Mouse (Mus musculus): ENCODE data around the gene Ass1. TPM values are rescaled to one million over a fixed set of nuclear protein-coding genes. Genes with fewer than 3 reads are reported as not detected.

Gene Ass1
- total and polyA plus RNA-seq, 2 experiments, result 3,064 to 3,470 TPM

- H3K4me1 ChIP-seq (ENCODE audit: control insufficient read depth, insufficient read depth, low read length), result peaks cover 12% of the 10 kb centered on the region
- WGBS, result 29% methylated on average over 8 of the region's 8 CpGs
- peak overlapping the region; percentile 20; the same call in 1 of the 2 replicates for H3K9ac ChIP-seq (ENCODE audit: low read depth, low read length)
- H3K79me2 ChIP-seq (ENCODE audit: control insufficient read depth, insufficient read depth, low read length), result no peaks in the 10 kb centered on the region
- no peak overlapping the region for H3K4me3 ChIP-seq (ENCODE audit: insufficient read depth, low read depth, low read length)
- peaks cover 85% of the 10 kb centered on the region for H3K36me3 ChIP-seq (ENCODE audit: control insufficient read depth, insufficient read depth, low read length)
- H3K27me3 ChIP-seq (ENCODE audit: control insufficient read depth, insufficient read depth, low read length), result no peaks in the 10 kb centered on the region
- peak; percentile 70 for DNase-seq (ENCODE audit: extremely low read depth, low read depth, low spot score)
- TF ChIP-seq CTCF (IDR thresholded peaks at IDR 0.05; ENCODE audit: low read depth, low read length), result peak; percentile 84
- TF ChIP-seq POLR2A (IDR thresholded peaks at IDR 0.05; ENCODE audit: extremely low read depth, insufficient read depth, low read length), result no peak
- no peak overlapping the region for H3K27ac ChIP-seq (replicated peaks; ENCODE audit: insufficient read depth, low read depth, low read length)
Measured at GRCm38 (mm10) chr2:31482914-31483575, 13.0 kb downstream of the Ass1 start.

- DNase-seq (ENCODE audit: extremely low read depth, low read depth, low spot score), result peak; percentile 68
- H3K79me2 ChIP-seq (ENCODE audit: control insufficient read depth, insufficient read depth, low read length), result no peaks in the 10 kb centered on the region
- WGBS, result 39% methylated on average over 5 of the region's 5 CpGs
- peaks cover 87% of the 10 kb centered on the region for H3K36me3 ChIP-seq (ENCODE audit: control insufficient read depth, insufficient read depth, low read length)
- H3K27me3 ChIP-seq (ENCODE audit: control insufficient read depth, insufficient read depth, low read length), result no peaks in the 10 kb centered on the region
- no peak overlapping the region for H3K27ac ChIP-seq (replicated peaks; ENCODE audit: insufficient read depth, low read depth, low read length)
- H3K9ac ChIP-seq (ENCODE audit: low read depth, low read length), result no peak overlapping the region
- no peak overlapping the region for H3K4me3 ChIP-seq (ENCODE audit: insufficient read depth, low read depth, low read length)
- H3K4me1 ChIP-seq (ENCODE audit: control insufficient read depth, insufficient read depth, low read length), result peaks cover 10% of the 10 kb centered on the region
- no peak for TF ChIP-seq POLR2A (IDR thresholded peaks at IDR 0.05; ENCODE audit: extremely low read depth, insufficient read depth, low read length)
- peak; percentile 88 for TF ChIP-seq CTCF (IDR thresholded peaks at IDR 0.05; ENCODE audit: low read depth, low read length)
Measured at GRCm38 (mm10) chr2:31484187-31484586, 14.2 kb downstream of the Ass1 start.

GRCm38 (mm10) chr2:31489166-31489565 is 19.2 kb downstream of the Ass1 start:
- H3K27ac ChIP-seq (replicated peaks; ENCODE audit: insufficient read depth, low read depth, low read length), result no peak overlapping the region
- H3K4me1 ChIP-seq (ENCODE audit: control insufficient read depth, insufficient read depth, low read length), result peaks cover 5% of the 10 kb centered on the region
- DNase-seq (ENCODE audit: extremely low read depth, low read depth, low spot score), result no peak
- peak overlapping the region; percentile 30; the same call in 1 of the 2 replicates for H3K9ac ChIP-seq (ENCODE audit: low read depth, low read length)
- H3K79me2 ChIP-seq (ENCODE audit: control insufficient read depth, insufficient read depth, low read length), result no peaks in the 10 kb centered on the region
- TF ChIP-seq CTCF (IDR thresholded peaks at IDR 0.05; ENCODE audit: low read depth, low read length), result no peak
- TF ChIP-seq POLR2A (IDR thresholded peaks at IDR 0.05; ENCODE audit: extremely low read depth, insufficient read depth, low read length), result no peak
- peaks cover 89% of the 10 kb centered on the region for H3K36me3 ChIP-seq (ENCODE audit: control insufficient read depth, insufficient read depth, low read length)
- H3K27me3 ChIP-seq (ENCODE audit: control insufficient read depth, insufficient read depth, low read length), result no peaks in the 10 kb centered on the region
- H3K4me3 ChIP-seq (ENCODE audit: insufficient read depth, low read depth, low read length), result no peak overlapping the region
- 81% methylated on average over 12 of the region's 12 CpGs for WGBS

GRCm38 (mm10) chr2:31490556-31490955 is 20.5 kb downstream of the Ass1 start:
- peaks cover 84% of the 10 kb centered on the region for H3K36me3 ChIP-seq (ENCODE audit: control insufficient read depth, insufficient read depth, low read length)
- no peak overlapping the region for H3K4me3 ChIP-seq (ENCODE audit: insufficient read depth, low read depth, low read length)
- TF ChIP-seq POLR2A (IDR thresholded peaks at IDR 0.05; ENCODE audit: extremely low read depth, insufficient read depth, low read length) (no peak), CTCF (IDR thresholded peaks at IDR 0.05; ENCODE audit: low read depth, low read length) (no peak)
- no peaks in the 10 kb centered on the region for H3K79me2 ChIP-seq (ENCODE audit: control insufficient read depth, insufficient read depth, low read length)
- H3K4me1 ChIP-seq (ENCODE audit: control insufficient read depth, insufficient read depth, low read length), result peaks cover 7% of the 10 kb centered on the region
- no peak for DNase-seq (ENCODE audit: extremely low read depth, low read depth, low spot score)
- 60% methylated on average over 2 of the region's 2 CpGs for WGBS
- no peaks in the 10 kb centered on the region for H3K27me3 ChIP-seq (ENCODE audit: control insufficient read depth, insufficient read depth, low read length)
- H3K27ac ChIP-seq (replicated peaks; ENCODE audit: insufficient read depth, low read depth, low read length), result no peak overlapping the region
- H3K9ac ChIP-seq (ENCODE audit: low read depth, low read length), result no peak overlapping the region

GRCm38 (mm10) chr2:31492308-31492707 is 22.3 kb downstream of the Ass1 start:
- no peak for DNase-seq (ENCODE audit: extremely low read depth, low read depth, low spot score)
- 79% methylated on average over 8 of the region's 8 CpGs for WGBS
- no peak overlapping the region for H3K27ac ChIP-seq (replicated peaks; ENCODE audit: insufficient read depth, low read depth, low read length)

GRCm38 (mm10) chr2:31493243-31493642 is 23.2 kb downstream of the Ass1 start:
- H3K36me3 ChIP-seq (ENCODE audit: control insufficient read depth, insufficient read depth, low read length), result peaks cover 81% of the 10 kb centered on the region
- no peak overlapping the region for H3K9ac ChIP-seq (ENCODE audit: low read depth, low read length)
- H3K4me1 ChIP-seq (ENCODE audit: control insufficient read depth, insufficient read depth, low read length), result peaks cover 6% of the 10 kb centered on the region; the same call in 1 of the 2 replicates
- H3K27me3 ChIP-seq (ENCODE audit: control insufficient read depth, insufficient read depth, low read length), result no peaks in the 10 kb centered on the region
- WGBS, result 81% methylated on average over 11 of the region's 11 CpGs
- H3K79me2 ChIP-seq (ENCODE audit: control insufficient read depth, insufficient read depth, low read length), result no peaks in the 10 kb centered on the region
- TF ChIP-seq POLR2A (IDR thresholded peaks at IDR 0.05; ENCODE audit: extremely low read depth, insufficient read depth, low read length), result no peak
- no peak for TF ChIP-seq CTCF (IDR thresholded peaks at IDR 0.05; ENCODE audit: low read depth, low read length)
- no peak overlapping the region for H3K4me3 ChIP-seq (ENCODE audit: insufficient read depth, low read depth, low read length)
- H3K27ac ChIP-seq (replicated peaks; ENCODE audit: insufficient read depth, low read depth, low read length), result no peak overlapping the region
- no peak for DNase-seq (ENCODE audit: extremely low read depth, low read depth, low spot score)

More at GRCm38 (mm10) chr2:31492308-31492707, 22.3 kb downstream of the Ass1 start:
- H3K27me3 ChIP-seq (ENCODE audit: control insufficient read depth, insufficient read depth, low read length), result no peaks in the 10 kb centered on the region
- H3K79me2 ChIP-seq (ENCODE audit: control insufficient read depth, insufficient read depth, low read length), result no peaks in the 10 kb centered on the region
- peaks cover 6% of the 10 kb centered on the region; the same call in 1 of the 2 replicates for H3K4me1 ChIP-seq (ENCODE audit: control insufficient read depth, insufficient read depth, low read length)
- H3K36me3 ChIP-seq (ENCODE audit: control insufficient read depth, insufficient read depth, low read length), result peaks cover 81% of the 10 kb centered on the region
- TF ChIP-seq POLR2A (IDR thresholded peaks at IDR 0.05; ENCODE audit: extremely low read depth, insufficient read depth, low read length), result no peak
- TF ChIP-seq CTCF (IDR thresholded peaks at IDR 0.05; ENCODE audit: low read depth, low read length), result peak; percentile 54
- no peak overlapping the region for H3K9ac ChIP-seq (ENCODE audit: low read depth, low read length)
- no peak overlapping the region for H3K4me3 ChIP-seq (ENCODE audit: insufficient read depth, low read depth, low read length)

Measured in liver, adult 2 months (tissue).